Mouse (Mus musculus) heart, embryonic 13.5 days (tissue): Measurements from ENCODE around the gene Slc5a6. TPM values are rescaled to one million over a fixed set of nuclear protein-coding genes. Genes with fewer than 3 reads are reported as not detected.

Experiments
- ATAC-seq: fragments of 200-750 bp; cut with Nextera tagmentation; 2 replicates; pipeline ENCODE4 v1.8.0; 2017; ENCODE audit warnings: moderate TSS enrichment; ENCODE audit not compliant: insufficient number of reproducible peaks, low FRiP score, low TSS enrichment; ENCODE audit errors: extremely low read depth
- H3K27ac ChIP-seq: fragments of 300-500 bp; sonication (generic); replicated peaks from 2 replicates; pipeline ENCODE4 v1.5.1; 2015; ENCODE audit warnings: moderate library complexity, mild to moderate bottlenecking, inconsistent platforms
- H3K27me3 ChIP-seq: fragments of 300-500 bp; sonication (generic); replicated peaks from 2 replicates; pipeline ENCODE4 v1.6.1; 2015; ENCODE audit warnings: mild to moderate bottlenecking, inconsistent platforms
- H3K36me3 ChIP-seq: fragments of 300-500 bp; sonication (generic); 2 replicates; pipeline ENCODE4 v1.6.1; 2015; ENCODE audit warnings: mild to moderate bottlenecking, inconsistent platforms
- H3K4me1 ChIP-seq: fragments of 300-500 bp; sonication (generic); 2 replicates; pipeline ENCODE4 v1.6.1; 2015; ENCODE audit warnings: inconsistent platforms
- H3K4me2 ChIP-seq: fragments of 300-500 bp; sonication (generic); 2 replicates; pipeline ENCODE4 v1.6.1; 2015; ENCODE audit warnings: inconsistent platforms, mild to moderate bottlenecking, moderate library complexity
- H3K4me3 ChIP-seq: fragments of 300-500 bp; sonication (generic); 2 replicates; pipeline ENCODE4 v1.5.1; 2015; ENCODE audit warnings: moderate library complexity, mild to moderate bottlenecking, inconsistent platforms
- H3K9ac ChIP-seq: fragments of 300-500 bp; sonication (generic); 2 replicates; pipeline ENCODE4 v1.6.1; 2015; ENCODE audit warnings: inconsistent platforms, mild to moderate bottlenecking, moderate library complexity
- H3K9me3 ChIP-seq: fragments of 300-500 bp; sonication (generic); 2 replicates; pipeline ENCODE4 v1.6.1; 2016; ENCODE audit warnings: inconsistent platforms
- WGBS: fragments of 180-500 bp; shearing (Covaris S2); methylation state at CpG from one replicate; pipeline ENCODE4 v1.1.7; 2015; ENCODE audit warnings: mixed read lengths; 5-methylcytosine and 5-hydroxymethylcytosine counted together
- polyA plus RNA-seq: library from polyadenylated mRNA; unstranded; fragments of >200 nt; fragmentation: Nextera tagmentation; extraction: Ambion mirVana; gene quantifications from 2 replicates; pipeline ENCODE4 v1.2.1, GENCODE M21; 2015

The Slc5a6 gene
- polyA plus RNA-seq, 1 experiment from 2014 or later: 6.9 TPM

DNA sequence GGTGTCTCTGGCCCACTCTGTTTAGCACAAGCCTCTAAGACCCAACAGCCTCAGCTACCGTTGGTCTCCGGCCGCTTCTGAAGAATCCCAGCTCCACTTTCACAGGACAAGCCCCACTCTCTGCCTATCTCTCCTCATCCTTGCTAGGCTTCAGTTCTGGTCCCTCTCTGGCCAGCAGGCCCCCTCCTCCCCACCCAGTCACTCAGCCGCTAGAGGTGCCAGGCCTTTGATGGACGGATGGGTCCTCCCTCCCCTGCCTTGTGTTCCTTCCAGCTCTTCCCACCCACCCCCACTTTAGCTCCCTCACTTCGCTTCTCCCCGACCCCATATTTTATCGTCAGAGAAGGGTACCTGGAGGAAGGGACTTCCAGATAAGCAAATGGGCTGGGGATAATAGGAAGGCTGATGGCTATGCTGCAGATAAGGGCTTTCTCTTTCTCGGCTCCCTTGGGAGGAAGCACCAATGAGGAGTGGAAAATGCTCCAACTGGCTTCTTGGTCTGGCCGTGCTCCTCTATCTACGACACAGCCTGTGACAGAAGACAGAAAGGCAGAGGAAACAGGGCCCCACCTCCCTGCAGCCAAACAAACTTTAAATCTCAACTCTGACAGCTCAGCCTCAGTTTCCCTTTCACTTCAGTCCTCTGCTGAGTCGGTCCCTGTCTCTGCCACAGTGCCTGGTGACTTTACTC, 34.4 kb upstream of the Slc5a6 start:
- H3K4me2 ChIP-seq: peak overlapping the region; percentile 62
- peak overlapping the region; percentile 67 for H3K9ac ChIP-seq
- H3K36me3 ChIP-seq: peaks cover 12% of the 10 kb centered on the region
- 4% methylated on average over 12 of the region's 12 CpGs for WGBS
- H3K4me1 ChIP-seq: peaks cover 34% of the 10 kb centered on the region
- H3K27ac ChIP-seq: peak overlapping the region; percentile 61
- H3K9me3 ChIP-seq: no peaks in the 10 kb centered on the region
- peak; percentile 39; the same call in 1 of the 2 replicates for ATAC-seq
- H3K27me3 ChIP-seq: peaks cover 17% of the 10 kb centered on the region
- peak overlapping the region; percentile 29 for H3K4me3 ChIP-seq

DNA sequence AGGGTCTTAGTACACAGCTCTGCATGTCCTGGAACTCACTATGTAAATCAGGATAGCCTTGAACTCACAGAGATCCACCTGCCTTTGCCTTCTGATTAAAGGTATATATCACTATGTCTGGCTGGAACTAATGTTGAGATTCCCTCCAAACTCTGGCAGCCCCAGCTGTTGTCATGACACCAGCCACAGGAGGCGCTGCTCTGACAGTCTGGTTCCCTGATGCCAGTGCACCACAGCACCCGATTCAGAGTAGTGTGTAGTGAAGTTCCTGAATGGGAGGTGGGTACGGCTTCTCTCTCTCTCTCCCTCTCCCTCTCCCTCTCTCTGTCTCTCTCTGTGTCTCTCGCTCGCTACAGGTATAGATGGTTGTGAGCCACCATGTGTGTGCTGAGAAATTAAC, 33.6 kb upstream of the Slc5a6 start:
- Histone ChIP-seq H3K4me2 (peak overlapping the region; percentile 62), H3K9ac (peak overlapping the region; percentile 67), H3K27me3 (peaks cover 12% of the 10 kb centered on the region; the same call in 1 of the 2 replicates)

DNA sequence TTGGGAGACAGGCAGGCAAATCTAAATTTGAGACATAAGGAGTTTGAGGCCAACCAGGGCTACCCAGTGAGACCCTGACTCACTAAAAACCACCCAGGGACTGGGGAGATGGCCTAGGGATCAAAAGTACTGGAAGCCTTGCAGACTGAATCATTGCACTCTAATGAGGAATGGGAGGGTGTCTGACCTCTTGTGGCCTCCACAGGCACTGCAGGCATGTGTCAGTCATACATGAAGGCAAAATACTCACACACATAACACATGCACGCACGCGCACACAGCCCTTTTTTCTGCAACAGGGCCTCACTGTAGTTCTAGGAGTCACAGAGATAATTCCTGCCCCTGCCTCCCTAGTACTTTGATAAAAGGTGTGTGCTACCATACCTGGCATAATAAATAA, 32.7 kb upstream of the Slc5a6 start:
- Histone ChIP-seq H3K36me3 (peaks cover 29% of the 10 kb centered on the region), H3K27me3 (peaks cover 7% of the 10 kb centered on the region; the same call in 1 of the 2 replicates), H3K4me2 (no peak overlapping the region), H3K4me3 (no peak overlapping the region), H3K4me1 (peaks cover 34% of the 10 kb centered on the region), H3K27ac (no peak overlapping the region), H3K9ac (no peak overlapping the region), H3K9me3 (no peaks in the 10 kb centered on the region)
- ATAC-seq: no peak
- 79% methylated on average over 3 of the region's 3 CpGs for WGBS

More for the DNA sequence above, 33.6 kb upstream of the Slc5a6 start:
- H3K4me3 ChIP-seq: peak overlapping the region; percentile 29
- peak overlapping the region; percentile 61 for H3K27ac ChIP-seq
- H3K4me1 ChIP-seq: peaks cover 34% of the 10 kb centered on the region
- peaks cover 19% of the 10 kb centered on the region for H3K36me3 ChIP-seq
- 6% methylated on average over 5 of the region's 5 CpGs for WGBS
- ATAC-seq: no peak
- no peaks in the 10 kb centered on the region for H3K9me3 ChIP-seq

DNA sequence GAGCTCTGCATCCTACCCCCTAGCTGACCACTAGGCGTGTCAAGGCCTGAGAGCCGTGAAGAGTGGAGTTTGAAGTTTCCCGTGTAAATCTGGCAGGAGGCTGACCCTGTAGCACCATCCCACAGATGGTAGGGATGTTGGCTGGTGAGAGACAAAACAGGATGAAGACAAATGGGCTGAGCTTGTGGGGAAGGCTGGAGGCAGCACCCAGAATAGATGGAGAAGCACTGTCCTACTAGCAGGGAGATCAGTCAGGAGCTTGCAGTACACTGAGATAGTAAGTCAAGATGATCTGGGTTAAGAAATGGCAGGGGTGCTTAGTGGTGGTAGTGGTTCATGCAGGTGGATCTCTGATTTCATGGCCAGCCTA, 32.1 kb upstream of the Slc5a6 start:
- WGBS: 56% methylated on average over 3 of the region's 3 CpGs
- Histone ChIP-seq H3K27me3 (peaks cover 3% of the 10 kb centered on the region; the same call in 1 of the 2 replicates), H3K27ac (no peak overlapping the region), H3K9ac (no peak overlapping the region), H3K9me3 (no peaks in the 10 kb centered on the region), H3K4me3 (no peak overlapping the region), H3K4me2 (no peak overlapping the region), H3K4me1 (peaks cover 34% of the 10 kb centered on the region), H3K36me3 (peaks cover 35% of the 10 kb centered on the region)
- ATAC-seq: no peak

DNA sequence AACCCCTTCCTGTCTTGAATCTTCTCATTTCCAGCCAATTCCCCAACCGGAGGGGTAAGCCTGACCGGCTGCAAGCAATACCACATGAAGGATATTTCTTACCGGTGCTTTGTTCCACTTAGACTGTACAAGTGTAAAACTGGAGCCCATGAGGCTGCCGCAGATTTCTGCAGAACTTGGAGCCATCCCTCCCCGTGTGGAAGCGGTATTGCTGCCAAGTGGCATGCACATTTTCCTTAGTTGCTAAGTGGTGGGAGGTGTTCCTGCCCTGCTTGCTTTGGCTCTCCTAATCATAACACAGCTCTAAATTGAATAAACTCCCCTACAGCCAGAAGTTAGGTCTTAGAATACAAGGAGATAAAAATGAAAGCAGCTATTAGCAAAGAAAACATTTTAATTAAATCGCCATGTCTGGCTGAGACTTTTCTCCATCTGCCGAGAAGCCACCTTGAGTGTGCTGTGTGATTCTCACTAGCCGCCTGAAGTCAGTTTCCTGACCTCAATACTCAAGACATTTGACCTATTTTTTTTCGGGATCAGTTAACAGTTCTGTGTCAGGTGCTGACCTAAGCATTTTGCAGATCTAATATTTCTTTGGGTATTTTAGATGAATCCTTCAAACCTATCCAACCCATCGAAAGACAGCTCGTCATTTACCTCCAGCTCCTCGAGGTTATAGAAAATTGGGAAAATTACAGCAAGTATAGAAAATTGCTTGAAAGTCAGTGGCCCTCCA, 31.5 kb upstream of the Slc5a6 start:
- Histone ChIP-seq H3K4me1 (peaks cover 34% of the 10 kb centered on the region), H3K27ac (peak overlapping the region; percentile 37; the same call in 1 of the 2 replicates), H3K27me3 (no peaks in the 10 kb centered on the region), H3K4me2 (no peak overlapping the region), H3K36me3 (peaks cover 40% of the 10 kb centered on the region), H3K9me3 (no peaks in the 10 kb centered on the region), H3K9ac (no peak overlapping the region), H3K4me3 (no peak overlapping the region)
- WGBS: 67% methylated on average over 13 of the region's 13 CpGs
- ATAC-seq: no peak

DNA sequence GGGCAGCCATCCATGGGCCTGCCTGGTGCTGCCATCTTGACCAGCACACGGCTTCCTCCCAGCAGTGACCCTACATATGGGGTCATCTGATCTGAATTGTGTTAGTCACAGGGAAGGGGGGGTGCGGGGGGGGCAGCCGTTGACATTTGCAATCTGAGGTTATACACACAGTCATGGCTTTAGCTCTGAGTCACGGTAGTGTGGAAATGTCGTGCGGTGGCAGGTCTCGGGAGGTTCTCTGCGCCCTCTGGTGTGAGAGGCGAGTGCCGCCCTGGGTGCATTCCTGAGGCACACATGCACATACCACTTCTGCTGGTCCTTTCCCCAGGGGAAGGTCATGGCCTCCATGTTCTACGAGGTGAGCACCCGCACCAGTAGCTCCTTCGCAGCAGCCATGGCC, 27.6 kb upstream of the Slc5a6 start:
- WGBS: 72% methylated on average over 13 of the region's 13 CpGs
- no peak overlapping the region for H3K4me3 ChIP-seq
- H3K9ac ChIP-seq: no peak overlapping the region
- no peaks in the 10 kb centered on the region for H3K9me3 ChIP-seq
- peaks cover 6% of the 10 kb centered on the region; the same call in 1 of the 2 replicates for H3K4me1 ChIP-seq
- H3K36me3 ChIP-seq: peaks cover 79% of the 10 kb centered on the region
- no peak overlapping the region for H3K27ac ChIP-seq
- H3K4me2 ChIP-seq: no peak overlapping the region
- no peak for ATAC-seq
- no peaks in the 10 kb centered on the region for H3K27me3 ChIP-seq

DNA sequence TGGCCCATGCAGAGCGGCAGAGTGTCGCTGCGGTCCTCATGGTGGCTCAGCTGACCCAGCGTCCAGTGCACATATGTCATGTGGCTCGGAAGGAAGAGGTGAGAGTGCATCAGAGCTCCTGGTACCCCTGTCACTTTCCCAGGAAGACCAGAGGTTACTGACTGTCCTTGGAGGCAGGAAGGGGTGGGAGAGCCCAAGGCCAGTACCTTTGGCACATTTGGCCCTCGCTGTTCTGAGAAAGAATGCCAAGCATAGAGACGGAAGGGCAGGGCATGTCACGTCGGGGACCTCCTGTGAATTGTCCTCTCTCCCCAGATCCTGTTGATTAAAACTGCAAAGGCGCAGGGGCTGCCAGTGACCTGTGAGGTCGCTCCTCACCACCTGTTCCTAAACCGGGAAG, 24.5 kb upstream of the Slc5a6 start:
- Histone ChIP-seq H3K9me3 (no peaks in the 10 kb centered on the region), H3K27ac (no peak overlapping the region), H3K4me1 (no peaks in the 10 kb centered on the region), H3K4me3 (no peak overlapping the region), H3K9ac (no peak overlapping the region), H3K4me2 (no peak overlapping the region), H3K36me3 (peaks cover 100% of the 10 kb centered on the region), H3K27me3 (no peaks in the 10 kb centered on the region)
- WGBS: 87% methylated on average over 12 of the region's 12 CpGs
- no peak for ATAC-seq

DNA sequence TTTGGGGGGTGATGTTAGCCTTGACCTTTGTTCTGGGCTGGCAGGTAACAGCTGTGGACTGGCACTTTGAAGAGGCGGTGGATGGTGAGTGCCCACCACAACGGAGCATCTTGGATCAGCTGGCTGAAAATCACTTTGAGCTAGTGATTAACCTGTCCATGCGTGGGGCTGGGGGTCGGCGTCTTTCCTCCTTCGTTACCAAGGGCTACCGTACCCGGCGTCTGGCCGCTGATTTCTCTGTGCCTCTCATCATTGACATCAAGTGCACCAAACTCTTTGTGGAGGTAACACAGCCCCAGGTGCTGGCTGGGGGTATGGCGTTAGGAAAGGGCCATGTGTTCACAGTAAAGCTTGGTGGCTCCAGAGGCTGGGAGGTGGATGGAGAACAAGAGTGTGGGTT, 23.1 kb upstream of the Slc5a6 start:
- no peak for ATAC-seq
- H3K9ac ChIP-seq: no peak overlapping the region
- no peaks in the 10 kb centered on the region for H3K9me3 ChIP-seq
- peaks cover 100% of the 10 kb centered on the region for H3K36me3 ChIP-seq
- H3K4me3 ChIP-seq: no peak overlapping the region
- no peaks in the 10 kb centered on the region for H3K27me3 ChIP-seq
- WGBS: 89% methylated on average over 11 of the region's 11 CpGs
- H3K4me2 ChIP-seq: no peak overlapping the region
- H3K4me1 ChIP-seq: no peaks in the 10 kb centered on the region
- no peak overlapping the region for H3K27ac ChIP-seq

DNA sequence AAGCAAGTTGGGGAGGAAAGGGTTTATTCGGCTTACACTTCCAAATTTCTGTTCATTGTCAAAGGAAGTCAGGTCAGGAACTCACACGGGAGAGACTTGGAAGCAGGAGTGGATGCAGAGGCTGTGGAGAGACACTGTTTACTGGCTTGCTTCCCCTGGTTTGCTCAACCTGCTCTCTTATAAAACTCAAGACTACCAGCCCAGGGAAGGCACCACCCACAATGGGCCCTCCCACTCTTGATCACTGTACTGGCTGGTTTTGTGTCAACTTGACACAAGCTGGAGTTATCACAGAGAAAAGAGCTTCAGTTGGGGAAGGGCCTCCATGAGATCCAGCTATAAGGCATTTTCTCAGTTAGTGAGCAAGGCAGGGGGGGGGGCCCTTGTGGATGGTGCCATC, 22.3 kb upstream of the Slc5a6 start:
- H3K9ac ChIP-seq: no peak overlapping the region
- no peak overlapping the region for H3K4me2 ChIP-seq
- H3K27ac ChIP-seq: no peak overlapping the region
- no peaks in the 10 kb centered on the region for H3K27me3 ChIP-seq
- no peak overlapping the region for H3K4me3 ChIP-seq
- H3K9me3 ChIP-seq: no peaks in the 10 kb centered on the region
- H3K4me1 ChIP-seq: no peaks in the 10 kb centered on the region
- peaks cover 100% of the 10 kb centered on the region for H3K36me3 ChIP-seq
- WGBS: 83% methylated on average over 2 of the region's 2 CpGs
- no peak for ATAC-seq

DNA sequence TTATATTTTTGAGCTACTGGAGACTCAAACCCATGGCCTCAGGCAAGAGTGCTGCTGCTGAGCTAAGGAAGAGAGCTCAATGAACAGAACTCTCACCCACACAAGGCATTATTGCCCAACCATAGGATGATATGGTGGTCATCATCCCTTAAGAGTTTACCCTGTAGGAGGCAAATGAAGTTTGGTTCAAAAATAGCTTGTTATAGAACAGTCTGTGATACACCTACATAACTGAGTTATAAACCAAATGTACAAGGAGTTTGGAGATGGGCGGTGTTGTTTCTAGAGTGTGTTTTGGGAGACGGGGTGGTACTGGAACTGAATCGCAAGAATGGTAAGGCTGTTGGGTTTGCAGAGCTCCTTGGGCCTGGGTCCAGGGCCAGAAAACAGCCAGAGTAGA, 21.1 kb upstream of the Slc5a6 start:
- Histone ChIP-seq H3K4me3 (no peak overlapping the region), H3K4me2 (no peak overlapping the region), H3K27ac (no peak overlapping the region), H3K9ac (no peak overlapping the region), H3K27me3 (no peaks in the 10 kb centered on the region), H3K9me3 (no peaks in the 10 kb centered on the region), H3K4me1 (no peaks in the 10 kb centered on the region), H3K36me3 (peaks cover 98% of the 10 kb centered on the region)
- 86% methylated on average over 3 of the region's 3 CpGs for WGBS
- ATAC-seq: no peak

DNA sequence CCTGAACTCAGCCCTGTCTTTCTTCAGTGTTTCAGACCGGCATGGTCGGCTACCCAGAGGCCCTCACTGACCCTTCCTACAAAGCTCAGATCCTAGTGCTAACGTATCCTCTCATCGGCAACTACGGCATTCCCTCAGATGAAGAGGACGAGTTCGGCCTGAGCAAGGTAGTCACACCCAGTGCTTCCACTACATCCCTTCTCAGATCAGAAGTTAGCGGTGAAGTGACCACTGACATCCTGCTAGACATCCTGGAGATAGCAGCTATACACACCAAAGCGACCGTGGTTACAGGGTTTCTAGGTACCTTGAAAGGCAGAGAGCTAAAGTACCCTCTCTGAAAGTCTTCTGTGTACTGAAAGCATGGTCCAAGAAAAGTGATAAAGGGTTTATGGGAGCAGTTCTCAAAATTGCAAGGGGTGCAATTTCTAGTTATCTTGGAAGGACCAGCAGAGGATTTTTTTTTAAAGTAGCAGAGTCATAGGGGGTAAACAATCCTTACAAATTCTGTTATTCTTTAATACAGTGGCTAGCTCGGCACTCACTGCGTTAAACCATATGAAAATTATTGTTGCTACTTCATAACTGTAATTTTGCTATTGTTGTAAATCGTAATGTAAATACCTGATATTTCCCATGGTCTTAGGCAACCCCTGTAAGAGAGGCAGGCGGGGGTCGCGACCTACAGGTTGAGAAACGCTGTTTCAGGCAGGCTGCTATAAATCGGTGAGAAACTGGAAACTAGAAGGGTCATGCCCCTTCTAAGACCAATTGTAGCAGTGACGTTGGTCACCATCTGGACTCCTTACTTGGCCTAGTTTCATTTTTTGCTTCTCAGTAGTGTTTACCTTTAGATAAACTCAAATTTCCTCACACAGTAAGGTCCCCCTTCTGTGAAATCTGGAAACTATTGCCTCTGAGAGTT, 6.8 kb upstream of the Slc5a6 start:
- H3K9ac ChIP-seq: peak overlapping the region; percentile 91

More for the DNA sequence above, 6.8 kb upstream of the Slc5a6 start:
- H3K36me3 ChIP-seq: peaks cover 56% of the 10 kb centered on the region
- ATAC-seq: no peak
- peak overlapping the region; percentile 76 for H3K27ac ChIP-seq
- peak overlapping the region; percentile 67 for H3K4me3 ChIP-seq
- 26% methylated on average over 19 of the region's 19 CpGs for WGBS
- peak overlapping the region; percentile 94 for H3K4me2 ChIP-seq
- no peaks in the 10 kb centered on the region for H3K27me3 ChIP-seq
- peaks cover 16% of the 10 kb centered on the region for H3K4me1 ChIP-seq
- no peaks in the 10 kb centered on the region for H3K9me3 ChIP-seq
